Mouse (Mus musculus): ENCODE data around the gene Pdss1.

The Pdss1 gene

GRCm38 (mm10) chr2:22962242-22962641, 66.9 kb downstream of the Pdss1 start:
- peak in 1 of 2 experiments; percentile 11 for DNase-seq

DNA sequence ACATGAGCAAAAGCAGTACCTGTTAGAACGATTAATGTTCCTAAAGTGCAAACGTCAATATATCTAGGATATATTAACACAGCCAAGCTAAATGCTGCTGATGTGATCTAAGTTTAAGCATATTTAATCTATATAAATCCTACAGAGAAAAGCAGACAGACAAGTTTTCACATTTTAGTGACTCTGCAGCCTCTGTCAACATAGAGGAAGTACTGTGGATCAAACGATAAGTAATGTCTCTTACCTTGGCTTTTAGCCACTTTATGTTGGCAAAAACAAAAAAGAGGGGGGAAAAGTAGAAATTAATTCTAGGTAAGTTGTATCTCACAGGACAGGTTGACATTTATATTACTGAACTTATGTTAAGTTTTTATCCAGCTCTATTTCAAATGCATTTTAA, 67.6 kb downstream of the Pdss1 start:
- no peak for DNase-seq

GRCm38 (mm10) chr2:22977387-22977973, 82.2 kb downstream of the Pdss1 start:
- DNase-seq: no peak

- DNase-seq: no peak
These were observed 90.8 kb downstream of the Pdss1 start for GRCm38 (mm10) chr2:22985973-22986657.

All from thymus, adult 18-20 months (tissue).